Mouse (Mus musculus): ENCODE results near the gene Cdkn2d. TPM values are rescaled to one million over a fixed set of nuclear protein-coding genes. Genes with fewer than 3 reads are reported as not detected.

The Cdkn2d gene
- total and polyA plus RNA-seq, 2 experiments from 2014 or later = 115 to 134 TPM

- TF ChIP-seq CTCF (IDR thresholded peaks at IDR 0.05; ENCODE audit: low read depth) = 0 out of 2 replicates have a peak, but pooled peaks have one; percentile 12
- Histone ChIP-seq H3K9me3 (ENCODE audit: low read length) (no peaks in the 10 kb centered on the region), H3K27me3 (ENCODE audit: insufficient read depth, low read length) (no peaks in the 10 kb centered on the region), H3K4me2 (ENCODE audit: low read depth, low read length) (no peak overlapping the region), H3K9ac (replicated peaks; ENCODE audit: low read length) (no peak overlapping the region), H3K36me3 (ENCODE audit: insufficient read depth, low read length) (no peaks in the 10 kb centered on the region), H3K27ac (no peak overlapping the region), H3K4me1 (ENCODE audit: insufficient read depth, low read length) (peaks cover 7% of the 10 kb centered on the region; the same call in 1 of the 2 replicates), H3K4me3 (ENCODE audit: low read length) (no peak overlapping the region)
- 90% methylated on average over 4 of the region's 4 CpGs for WGBS
- ATAC-seq = no peak
- no peak for DNase-seq (ENCODE audit: low spot score)
These were observed 28.3 kb upstream of the Cdkn2d start for GRCm38 (mm10) chr9:21319503-21319902.

DNA sequence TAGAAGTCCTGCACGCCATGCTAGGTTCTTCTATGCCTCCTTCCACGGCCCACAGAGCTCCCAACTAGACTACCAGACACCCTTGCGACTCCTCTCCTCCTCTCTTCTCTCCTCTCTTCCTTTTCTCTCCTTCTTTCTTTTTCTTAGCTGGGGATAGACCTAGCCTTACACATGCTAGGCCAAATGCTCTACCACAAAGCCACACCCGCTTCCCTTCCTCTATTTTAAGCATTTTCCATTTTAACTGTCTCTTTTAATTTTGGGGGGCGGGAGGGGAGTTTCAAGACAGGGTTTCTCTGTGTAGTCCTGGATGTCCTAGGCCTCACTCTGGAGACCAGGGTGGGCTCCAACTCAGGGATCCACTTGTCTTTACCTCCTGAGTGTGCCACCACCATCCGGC, 27.6 kb upstream of the Cdkn2d start:
- H3K27ac ChIP-seq = no peak overlapping the region
- H3K36me3 ChIP-seq (ENCODE audit: insufficient read depth, low read length) = no peaks in the 10 kb centered on the region
- no peaks in the 10 kb centered on the region for H3K27me3 ChIP-seq (ENCODE audit: insufficient read depth, low read length)
- DNase-seq (ENCODE audit: low spot score) = no peak
- no peak overlapping the region for H3K4me2 ChIP-seq (ENCODE audit: low read depth, low read length)
- peaks cover 7% of the 10 kb centered on the region; the same call in 1 of the 2 replicates for H3K4me1 ChIP-seq (ENCODE audit: insufficient read depth, low read length)
- 91% methylated on average over 6 of the region's 6 CpGs for WGBS
- H3K4me3 ChIP-seq (ENCODE audit: low read length) = no peak overlapping the region
- H3K9ac ChIP-seq (replicated peaks; ENCODE audit: low read length) = no peak overlapping the region
- no peak for ATAC-seq
- TF ChIP-seq CTCF (IDR thresholded peaks at IDR 0.05; ENCODE audit: low read depth) = no peak
- no peaks in the 10 kb centered on the region for H3K9me3 ChIP-seq (ENCODE audit: low read length)

DNA sequence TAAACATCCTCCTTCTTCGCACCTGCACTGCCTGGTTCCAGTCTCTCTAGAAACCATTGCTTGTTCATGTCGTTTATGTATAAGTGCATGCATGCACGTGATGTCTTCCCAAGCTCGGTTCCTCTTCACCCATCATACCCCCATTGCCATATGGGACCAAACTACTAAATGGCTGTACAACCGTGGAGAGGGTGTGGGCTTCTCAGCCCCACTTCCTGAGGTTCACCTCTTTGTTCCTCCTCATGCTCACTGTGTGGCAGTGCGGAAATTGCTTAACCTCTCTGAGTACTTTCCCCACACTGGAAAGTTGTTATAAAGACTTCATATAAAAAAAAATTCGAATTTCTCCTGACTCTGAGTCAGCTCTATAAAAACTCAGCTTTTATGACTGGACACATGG, 25.5 kb upstream of the Cdkn2d start:
- WGBS = 76% methylated on average over 7 of the region's 7 CpGs
- no peak for DNase-seq (ENCODE audit: low spot score)

GRCm38 (mm10) chr9:21315421-21315820, 24.2 kb upstream of the Cdkn2d start:
- H3K4me2 ChIP-seq (ENCODE audit: low read depth, low read length) = no peak overlapping the region
- H3K9ac ChIP-seq (replicated peaks; ENCODE audit: low read length) = no peak overlapping the region
- no peak overlapping the region for H3K4me3 ChIP-seq (ENCODE audit: low read length)
- DNase-seq (ENCODE audit: low spot score) (no peak), ATAC-seq (no peak)
- WGBS = 56% methylated on average over 5 of the region's 5 CpGs
- no peaks in the 10 kb centered on the region for H3K4me1 ChIP-seq (ENCODE audit: insufficient read depth, low read length)
- TF ChIP-seq CTCF (IDR thresholded peaks at IDR 0.05; ENCODE audit: low read depth) = no peak
- no peak overlapping the region for H3K27ac ChIP-seq
- no peaks in the 10 kb centered on the region for H3K27me3 ChIP-seq (ENCODE audit: insufficient read depth, low read length)
- H3K9me3 ChIP-seq (ENCODE audit: low read length) = no peaks in the 10 kb centered on the region
- H3K36me3 ChIP-seq (ENCODE audit: insufficient read depth, low read length) = no peaks in the 10 kb centered on the region

More for the DNA sequence above, 25.5 kb upstream of the Cdkn2d start:
- Histone ChIP-seq H3K9ac (replicated peaks; ENCODE audit: low read length) (no peak overlapping the region), H3K27me3 (ENCODE audit: insufficient read depth, low read length) (no peaks in the 10 kb centered on the region), H3K4me3 (ENCODE audit: low read length) (no peak overlapping the region), H3K9me3 (ENCODE audit: low read length) (no peaks in the 10 kb centered on the region), H3K4me1 (ENCODE audit: insufficient read depth, low read length) (peaks cover 4% of the 10 kb centered on the region; the same call in 1 of the 2 replicates), H3K36me3 (ENCODE audit: insufficient read depth, low read length) (no peaks in the 10 kb centered on the region), H3K4me2 (ENCODE audit: low read depth, low read length) (no peak overlapping the region), H3K27ac (no peak overlapping the region)
- no peak for ATAC-seq
- no peak for TF ChIP-seq CTCF (IDR thresholded peaks at IDR 0.05; ENCODE audit: low read depth)

- Histone ChIP-seq H3K9me3 (ENCODE audit: low read length) (no peaks in the 10 kb centered on the region), H3K4me1 (ENCODE audit: insufficient read depth, low read length) (no peaks in the 10 kb centered on the region), H3K4me3 (ENCODE audit: low read length) (no peak overlapping the region), H3K36me3 (ENCODE audit: insufficient read depth, low read length) (no peaks in the 10 kb centered on the region), H3K9ac (replicated peaks; ENCODE audit: low read length) (no peak overlapping the region), H3K27me3 (ENCODE audit: insufficient read depth, low read length) (no peaks in the 10 kb centered on the region), H3K27ac (no peak overlapping the region), H3K4me2 (ENCODE audit: low read depth, low read length) (no peak overlapping the region)
- DNase-seq (ENCODE audit: low spot score) (no peak), ATAC-seq (no peak)
- TF ChIP-seq CTCF (IDR thresholded peaks at IDR 0.05; ENCODE audit: low read depth) = no peak
- WGBS = 94% methylated on average over 9 of the region's 9 CpGs
These were observed 23.3 kb upstream of the Cdkn2d start for GRCm38 (mm10) chr9:21314367-21315140.

GRCm38 (mm10) chr9:21313394-21313793, 22.2 kb upstream of the Cdkn2d start:
- peak; percentile 90 for TF ChIP-seq CTCF (IDR thresholded peaks at IDR 0.05; ENCODE audit: low read depth)
- no peak overlapping the region for H3K4me2 ChIP-seq (ENCODE audit: low read depth, low read length)
- H3K4me3 ChIP-seq (ENCODE audit: low read length) = no peak overlapping the region

DNA sequence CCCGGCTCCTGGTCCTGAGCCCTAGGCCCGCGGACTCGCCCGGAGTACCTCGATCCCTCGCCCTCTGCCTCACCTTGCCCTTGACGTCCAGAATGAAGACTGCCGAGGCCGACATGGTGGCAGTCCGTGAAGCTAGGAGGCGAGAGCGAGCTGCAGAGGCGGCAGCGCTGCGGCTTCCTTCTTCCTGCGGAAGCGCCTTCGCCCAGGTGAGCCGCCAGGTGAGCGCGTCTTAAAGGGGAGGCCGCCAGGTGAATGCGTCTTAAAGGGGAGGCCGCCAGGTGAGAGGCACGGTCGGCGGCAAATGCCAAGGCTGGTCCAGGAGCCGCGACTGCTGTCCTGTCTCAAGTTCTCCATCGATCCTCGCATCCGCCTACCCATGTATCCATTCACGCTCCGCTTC, 20.9 kb upstream of the Cdkn2d start, which contains the start of gene Ap1m2:
Ap1m2 (minus strand) TSS at position 204 of the 400 bp plus-strand sequence.
- H3K4me1 ChIP-seq (ENCODE audit: insufficient read depth, low read length) = no peaks in the 10 kb centered on the region
- H3K27me3 ChIP-seq (ENCODE audit: insufficient read depth, low read length) = no peaks in the 10 kb centered on the region
- H3K9ac ChIP-seq (replicated peaks; ENCODE audit: low read length) = no peak within 1 kb of the TSS
- peak within 1 kb of the TSS; percentile 23 for H3K4me3 ChIP-seq (ENCODE audit: low read length)
- peak; percentile 36; the same call in 1 of the 2 replicates for TF ChIP-seq CTCF (IDR thresholded peaks at IDR 0.05; ENCODE audit: low read depth)
- no peaks in the 10 kb centered on the region for H3K9me3 ChIP-seq (ENCODE audit: low read length)
- WGBS = 14% methylated on average over 33 of the region's 35 CpGs
- H3K4me2 ChIP-seq (ENCODE audit: low read depth, low read length) = peak within 1 kb of the TSS; percentile 44
- H3K36me3 ChIP-seq (ENCODE audit: insufficient read depth, low read length) = no peaks in the 10 kb centered on the region
- peak; percentile 53 for DNase-seq (ENCODE audit: low spot score)
- no peak within 1 kb of the TSS for H3K27ac ChIP-seq
- ATAC-seq = no peak

More at GRCm38 (mm10) chr9:21313394-21313793, 22.2 kb upstream of the Cdkn2d start:
- Histone ChIP-seq H3K27me3 (ENCODE audit: insufficient read depth, low read length) (no peaks in the 10 kb centered on the region), H3K9ac (replicated peaks; ENCODE audit: low read length) (no peak overlapping the region), H3K36me3 (ENCODE audit: insufficient read depth, low read length) (no peaks in the 10 kb centered on the region), H3K9me3 (ENCODE audit: low read length) (no peaks in the 10 kb centered on the region), H3K4me1 (ENCODE audit: insufficient read depth, low read length) (no peaks in the 10 kb centered on the region), H3K27ac (no peak overlapping the region)
- ATAC-seq (peak; percentile 78), DNase-seq (ENCODE audit: low spot score) (peak; percentile 86)
- WGBS = 11% methylated on average over 11 of the region's 11 CpGs

Measured in hindbrain, postnatal 0 days (tissue).